Mouse (Mus musculus): ENCODE data around the gene Ms4a2. TPM values are rescaled to one million over a fixed set of nuclear protein-coding genes. Genes with fewer than 3 reads are reported as not detected.

Gene Ms4a2
- total and polyA plus RNA-seq, 2 experiments from 2014 or later: 0.36 TPM; not detected in 1

- no peak overlapping the region for H3K4me2 ChIP-seq (ENCODE audit: low read depth, low read length)
These were observed 8.7 kb downstream of the Ms4a2 start for GRCm38 (mm10) chr19:11614805-11615204.

DNA sequence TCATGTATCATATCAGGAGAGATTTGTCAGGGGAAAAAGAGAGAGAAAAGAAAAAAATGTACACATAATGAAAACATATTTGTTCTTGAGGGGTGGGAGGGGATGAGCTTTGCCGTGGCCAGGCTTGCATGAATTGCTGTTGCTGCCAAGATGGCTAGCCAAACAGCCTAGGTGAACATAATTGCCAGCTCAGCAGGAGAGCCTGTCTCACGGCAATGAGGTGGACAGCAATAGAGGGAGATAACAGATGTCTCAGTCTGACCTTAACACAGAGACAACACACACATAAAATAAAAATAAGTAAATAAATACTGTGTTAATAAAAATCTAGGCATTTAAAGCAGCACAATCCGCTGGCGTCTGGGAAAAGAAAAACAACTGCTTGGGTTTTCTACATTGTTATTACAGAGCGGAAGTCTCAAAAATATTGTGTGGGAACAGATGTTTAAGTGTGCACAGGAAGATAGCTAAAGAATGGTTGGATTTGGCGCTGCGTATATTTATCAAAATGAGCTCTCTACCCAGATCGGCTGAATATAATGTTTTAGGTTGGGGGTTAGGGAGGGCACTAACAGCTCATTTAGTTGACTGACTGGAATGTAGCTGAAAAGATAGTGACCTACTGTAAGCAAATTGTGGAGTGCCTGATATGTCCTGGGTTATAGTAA, 9.6 kb downstream of the Ms4a2 start:
- ATAC-seq (no peak), DNase-seq (ENCODE audit: low spot score) (peak; percentile 15)
- Histone ChIP-seq H3K4me1 (ENCODE audit: insufficient read depth, low read length) (no peaks in the 10 kb centered on the region), H3K9me3 (ENCODE audit: low read length) (no peaks in the 10 kb centered on the region), H3K27me3 (ENCODE audit: insufficient read depth, low read length) (no peaks in the 10 kb centered on the region), H3K9ac (replicated peaks; ENCODE audit: low read length) (no peak overlapping the region), H3K4me3 (ENCODE audit: low read length) (no peak overlapping the region), H3K36me3 (ENCODE audit: insufficient read depth, low read length) (no peaks in the 10 kb centered on the region), H3K27ac (no peak overlapping the region), H3K4me2 (ENCODE audit: low read depth, low read length) (no peak overlapping the region)
- WGBS: 67% methylated on average over 8 of the region's 8 CpGs
- no peak for TF ChIP-seq CTCF (IDR thresholded peaks at IDR 0.05; ENCODE audit: low read depth)

More at GRCm38 (mm10) chr19:11614805-11615204, 8.7 kb downstream of the Ms4a2 start:
- Histone ChIP-seq H3K27me3 (ENCODE audit: insufficient read depth, low read length) (no peaks in the 10 kb centered on the region), H3K9ac (replicated peaks; ENCODE audit: low read length) (no peak overlapping the region), H3K4me1 (ENCODE audit: insufficient read depth, low read length) (no peaks in the 10 kb centered on the region), H3K27ac (no peak overlapping the region), H3K4me3 (ENCODE audit: low read length) (no peak overlapping the region), H3K36me3 (ENCODE audit: insufficient read depth, low read length) (no peaks in the 10 kb centered on the region), H3K9me3 (ENCODE audit: low read length) (no peaks in the 10 kb centered on the region)
- no peak for TF ChIP-seq CTCF (IDR thresholded peaks at IDR 0.05; ENCODE audit: low read depth)
- DNase-seq (ENCODE audit: low spot score): no peak
- 74% methylated on average over 2 of the region's 2 CpGs for WGBS
- ATAC-seq: no peak

- 92% methylated on average over 1 of the region's 1 CpGs for WGBS
- Histone ChIP-seq H3K4me2 (ENCODE audit: low read depth, low read length) (no peak overlapping the region), H3K27me3 (ENCODE audit: insufficient read depth, low read length) (no peaks in the 10 kb centered on the region), H3K4me3 (ENCODE audit: low read length) (no peak overlapping the region), H3K27ac (no peak overlapping the region), H3K9ac (replicated peaks; ENCODE audit: low read length) (no peak overlapping the region), H3K36me3 (ENCODE audit: insufficient read depth, low read length) (no peaks in the 10 kb centered on the region), H3K4me1 (ENCODE audit: insufficient read depth, low read length) (no peaks in the 10 kb centered on the region), H3K9me3 (ENCODE audit: low read length) (no peaks in the 10 kb centered on the region)
- DNase-seq (ENCODE audit: low spot score): no peak
- ATAC-seq: no peak
- TF ChIP-seq CTCF (IDR thresholded peaks at IDR 0.05; ENCODE audit: low read depth): no peak
These were observed 10.4 kb downstream of the Ms4a2 start for GRCm38 (mm10) chr19:11613084-11613483.

- ATAC-seq (no peak), DNase-seq (ENCODE audit: low spot score) (no peak)
- Histone ChIP-seq H3K27me3 (ENCODE audit: insufficient read depth, low read length) (no peaks in the 10 kb centered on the region), H3K4me3 (ENCODE audit: low read length) (no peak overlapping the region), H3K4me1 (ENCODE audit: insufficient read depth, low read length) (no peaks in the 10 kb centered on the region), H3K9ac (replicated peaks; ENCODE audit: low read length) (no peak overlapping the region), H3K36me3 (ENCODE audit: insufficient read depth, low read length) (no peaks in the 10 kb centered on the region), H3K27ac (no peak overlapping the region), H3K4me2 (ENCODE audit: low read depth, low read length) (no peak overlapping the region), H3K9me3 (ENCODE audit: low read length) (no peaks in the 10 kb centered on the region)
- no peak for TF ChIP-seq CTCF (IDR thresholded peaks at IDR 0.05; ENCODE audit: low read depth)
- WGBS: 64% methylated on average over 2 of the region's 2 CpGs
These were observed 11.2 kb downstream of the Ms4a2 start for GRCm38 (mm10) chr19:11612293-11612692.

DNA sequence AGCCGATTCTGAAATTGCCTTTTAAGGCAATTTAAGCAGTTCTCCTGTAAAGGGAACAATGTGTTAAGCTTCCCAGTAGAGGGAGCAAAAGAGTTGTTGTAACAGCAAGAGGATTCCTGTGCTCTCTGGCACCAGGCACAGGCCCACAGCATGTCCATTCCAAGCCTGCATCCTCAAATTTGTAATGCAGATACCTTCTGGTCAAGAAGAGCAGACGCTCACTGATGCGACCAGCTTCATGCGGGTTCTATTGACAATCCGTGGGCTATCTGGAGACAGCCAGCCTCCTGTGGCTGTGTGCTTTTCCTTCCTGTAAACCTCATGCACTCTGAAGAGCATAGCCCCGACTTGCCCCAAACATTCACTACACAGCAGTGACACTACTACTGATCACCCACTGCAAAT, 12.0 kb downstream of the Ms4a2 start:
- 24% methylated on average over 6 of the region's 6 CpGs for WGBS
- Histone ChIP-seq H3K27me3 (ENCODE audit: insufficient read depth, low read length) (no peaks in the 10 kb centered on the region), H3K4me1 (ENCODE audit: insufficient read depth, low read length) (no peaks in the 10 kb centered on the region), H3K36me3 (ENCODE audit: insufficient read depth, low read length) (no peaks in the 10 kb centered on the region), H3K27ac (no peak overlapping the region), H3K9ac (replicated peaks; ENCODE audit: low read length) (no peak overlapping the region), H3K4me2 (ENCODE audit: low read depth, low read length) (no peak overlapping the region), H3K4me3 (ENCODE audit: low read length) (no peak overlapping the region), H3K9me3 (ENCODE audit: low read length) (no peaks in the 10 kb centered on the region)
- TF ChIP-seq CTCF (IDR thresholded peaks at IDR 0.05; ENCODE audit: low read depth): peak; percentile 79
- ATAC-seq (peak; percentile 92), DNase-seq (ENCODE audit: low spot score) (peak; percentile 86)

GRCm38 (mm10) chr19:11608172-11608571, 15.3 kb downstream of the Ms4a2 start:
- no peak overlapping the region for H3K27ac ChIP-seq
- H3K4me3 ChIP-seq (ENCODE audit: low read length): no peak overlapping the region
- peak; percentile 78 for TF ChIP-seq CTCF (IDR thresholded peaks at IDR 0.05; ENCODE audit: low read depth)
- no peaks in the 10 kb centered on the region for H3K4me1 ChIP-seq (ENCODE audit: insufficient read depth, low read length)
- no peaks in the 10 kb centered on the region for H3K36me3 ChIP-seq (ENCODE audit: insufficient read depth, low read length)
- H3K9me3 ChIP-seq (ENCODE audit: low read length): no peaks in the 10 kb centered on the region
- H3K27me3 ChIP-seq (ENCODE audit: insufficient read depth, low read length): no peaks in the 10 kb centered on the region
- no peak overlapping the region for H3K4me2 ChIP-seq (ENCODE audit: low read depth, low read length)
- WGBS: 12% methylated on average over 1 of the region's 1 CpGs
- ATAC-seq: peak; percentile 50; the same call in 1 of the 2 replicates
- DNase-seq (ENCODE audit: low spot score): peak; percentile 74
- H3K9ac ChIP-seq (replicated peaks; ENCODE audit: low read length): no peak overlapping the region

GRCm38 (mm10) chr19:11604603-11605002, 18.9 kb downstream of the Ms4a2 start, which contains the start of gene Ms4a6d:
Gene Ms4a6d, minus strand, starts transcription at chr19:11604849.
- 94% methylated on average over 2 of the region's 2 CpGs for WGBS
- Histone ChIP-seq H3K9ac (replicated peaks; ENCODE audit: low read length) (no peak within 1 kb of the TSS), H3K4me1 (ENCODE audit: insufficient read depth, low read length) (no peaks in the 10 kb centered on the region), H3K27ac (no peak within 1 kb of the TSS), H3K36me3 (ENCODE audit: insufficient read depth, low read length) (no peaks in the 10 kb centered on the region), H3K9me3 (ENCODE audit: low read length) (no peaks in the 10 kb centered on the region), H3K4me3 (ENCODE audit: low read length) (no peak within 1 kb of the TSS), H3K27me3 (ENCODE audit: insufficient read depth, low read length) (no peaks in the 10 kb centered on the region), H3K4me2 (ENCODE audit: low read depth, low read length) (no peak within 1 kb of the TSS)
- TF ChIP-seq CTCF (IDR thresholded peaks at IDR 0.05; ENCODE audit: low read depth): no peak
- DNase-seq (ENCODE audit: low spot score) (no peak), ATAC-seq (no peak)

Data from hindbrain, postnatal 0 days (tissue).